Mouse (Mus musculus): ENCODE measurements at regions not wholly inside any gene's neighbourhood (a gene's known extent, or its start where the extent isn't known, plus 50 kb on each side); places are given as distances from the start of the nearest gene placed in this dataset.

- peak; percentile 1 for DNase-seq (ENCODE audit: low read depth, low spot score)
Observed at GRCm38 (mm10) chr1:47705916-47706315, 813.3 kb upstream of the Slc39a10 start.
